Mouse (Mus musculus) thymus, postnatal 0 days (tissue): ENCODE measurements around the gene Slc6a1. TPM values are rescaled to one million over a fixed set of nuclear protein-coding genes. Genes with fewer than 3 reads are reported as not detected.

Experiments used
- DNase-seq: peaks from one replicate; pipeline ENCODE4 v3.0.0-alpha.2; 2015; ENCODE audit warnings: low spot score
- polyA plus RNA-seq: library from polyadenylated mRNA; unstranded; fragments of >200 nt; fragmentation: Nextera tagmentation; extraction: Ambion mirVana; gene quantifications from 2 replicates; pipeline ENCODE4 v1.2.1, GENCODE M21; 2015

The Slc6a1 gene
- polyA plus RNA-seq, 1 experiment from 2014 or later: 0.10 TPM

- DNase-seq: no peak
These were observed 65.7 kb downstream of the Slc6a1 start for GRCm38 (mm10) chr6:114347831-114348754.

DNA sequence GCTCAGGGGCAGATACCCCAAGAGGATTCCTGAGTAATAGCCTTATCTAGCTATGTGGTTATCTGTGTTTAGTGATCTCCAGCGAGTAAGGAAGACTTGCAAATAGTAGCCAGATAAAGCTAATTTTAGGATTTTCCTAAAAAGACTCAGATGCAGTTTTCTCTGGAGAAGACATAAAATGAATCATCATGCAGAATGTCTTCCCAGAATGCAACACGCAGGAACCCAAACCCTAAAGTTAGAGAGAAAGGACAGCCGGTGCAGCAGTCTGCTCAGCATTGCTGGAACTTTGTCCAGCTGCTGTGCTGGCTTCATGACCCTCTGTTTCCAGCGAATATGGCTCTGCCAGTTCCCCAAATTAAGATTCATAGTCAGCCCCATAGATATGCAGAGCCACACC is 72.2 kb downstream of the Slc6a1 start:
- DNase-seq: no peak

GRCm38 (mm10) chr6:114358171-114358570 is 75.7 kb downstream of the Slc6a1 start:
- DNase-seq: no peak

- no peak for DNase-seq
These were observed 79.9 kb downstream of the Slc6a1 start for GRCm38 (mm10) chr6:114362355-114362754.

DNA sequence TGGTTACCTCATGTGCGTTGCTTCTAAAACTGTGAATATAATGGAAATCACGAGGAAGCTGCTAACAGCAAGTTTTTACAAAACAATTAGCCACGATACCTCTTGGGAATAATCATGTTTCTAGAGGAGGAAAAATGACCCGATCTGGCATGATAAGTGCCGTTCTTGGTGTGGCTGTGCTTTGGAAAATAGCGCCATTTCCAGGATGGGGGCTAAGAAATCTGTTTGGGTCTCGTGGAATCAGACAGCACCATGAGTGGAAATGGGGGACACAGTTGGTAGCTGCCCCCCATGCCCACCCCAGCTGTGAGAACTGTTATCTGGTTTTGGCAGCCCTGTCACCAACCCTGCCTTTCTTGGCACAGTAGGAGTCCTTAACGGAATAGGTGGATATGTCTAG is 81.3 kb downstream of the Slc6a1 start:
- DNase-seq: no peak

DNA sequence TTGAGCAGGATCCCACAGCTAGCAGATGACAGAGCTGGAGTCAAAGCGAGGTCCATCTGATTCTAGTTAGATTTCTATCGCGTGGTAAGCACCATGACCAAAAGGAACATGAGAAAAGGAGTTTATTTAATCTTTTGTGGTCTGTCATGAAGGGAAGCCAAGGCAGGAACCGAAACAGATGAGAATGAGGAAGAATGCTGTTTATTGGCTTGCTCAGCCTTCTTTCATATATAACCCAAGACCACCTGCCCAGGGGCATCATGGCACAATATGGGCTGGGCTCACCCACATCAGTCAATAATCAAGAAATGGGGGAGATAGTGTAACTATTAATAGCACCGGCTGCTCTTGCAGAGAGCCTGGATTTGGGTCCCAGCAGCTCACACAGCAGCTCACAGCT is 82.3 kb downstream of the Slc6a1 start:
- no peak for DNase-seq

GRCm38 (mm10) chr6:114366191-114366590 is 83.8 kb downstream of the Slc6a1 start:
- no peak for DNase-seq

Other genes with a start within 250 kb of the Slc6a1 start
- 0.10 and 0.21 TPM in 2 replicates for gene Atp2b2, start 240.0 kb upstream of the Slc6a1 start, polyA plus RNA-seq
- 0.04 and 0.09 TPM in 2 replicates for gene Slc6a11, start 151.4 kb upstream of the Slc6a1 start, polyA plus RNA-seq
- gene Hrh1, start 115.3 kb downstream of the Slc6a1 start, polyA plus RNA-seq: 0.10 and 0.12 TPM in 2 replicates